Comparison of ENCODE assay signal across 10 mouse cellular contexts in the genomic region with DNA sequence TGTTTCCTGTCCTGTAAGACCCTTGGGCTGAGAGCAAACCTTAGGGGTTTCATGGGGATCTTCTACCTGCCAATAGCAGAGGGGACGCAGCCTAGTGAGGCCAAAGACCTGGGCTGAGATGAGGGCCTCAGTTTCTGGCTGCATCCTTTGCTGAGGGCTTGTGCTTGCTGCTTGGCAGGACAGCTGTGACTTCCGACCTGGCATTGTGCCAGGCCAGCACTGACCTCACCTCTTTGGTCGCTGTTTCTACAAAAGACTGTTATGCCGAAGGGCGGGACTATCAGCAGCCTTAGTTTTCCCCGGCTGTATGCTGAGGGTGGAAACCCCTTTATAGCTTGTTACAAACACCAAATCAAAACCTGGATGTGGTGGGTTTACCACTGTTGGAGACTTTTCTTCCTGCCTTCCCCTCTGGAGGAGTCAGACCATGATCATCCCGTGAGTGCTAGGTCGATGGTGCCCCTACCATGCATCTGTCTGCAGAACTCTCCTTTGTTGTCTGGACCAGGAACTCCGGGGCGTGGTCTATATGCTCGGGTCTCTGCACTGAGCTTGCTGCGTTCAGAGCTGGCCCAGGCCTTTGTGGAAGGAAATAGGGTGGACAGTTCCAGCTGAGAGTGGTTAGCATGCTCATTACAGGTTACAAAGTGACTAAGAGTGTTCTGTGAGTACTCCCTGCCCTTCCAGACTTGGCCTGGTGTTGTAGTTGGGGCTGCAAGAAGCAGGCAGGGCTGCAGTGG. TPM values are rescaled to one million over a fixed set of nuclear protein-coding genes. Genes with fewer than 3 reads are reported as not detected.
DNase-seq lines count a peak whose midpoint lies in the region; ATAC-seq and TF ChIP-seq lines count a peak whose summit lies in the region.
"Had no signal": no experiment of that assay in that cellular context is flagged by ENCODE, and none has a peak within 500 bp of the region (broad histone marks: within the 10 kb centered on the region; RNA-seq: fewer than 3 reads in every experiment).

No protein-coding gene starts in this region.

- H3K27ac ChIP-seq in kidney, embryonic 16.5 days (ENCODE audit: low read length) = no peak overlapping the region
- H3K27ac ChIP-seq in heart, embryonic 15.5 days = no peak overlapping the region; the same call in 1 of the 2 replicates
- no peak overlapping the region for H3K27ac ChIP-seq in lung, postnatal 0 days (ENCODE audit: low read length)

- TF ChIP-seq EP300 in lung, postnatal 0 days (IDR thresholded peaks at IDR 0.05) = no peak

- DNase-seq in adrenal gland, postnatal 10 days = peak; percentile 56
- DNase-seq in adrenal gland, adult 2 months = no peak
- no peak for DNase-seq in kidney, adult 9 months
- peak; percentile 46 for DNase-seq in lung, postnatal 0 days (ENCODE audit: low spot score)
- no peak for DNase-seq in cerebellum, adult 11-12 months
- no peak for DNase-seq in cerebellum, postnatal 25 days
- DNase-seq: cerebellum, adult 18-20 months had no signal

- no peak overlapping the region for H3K4me3 ChIP-seq in kidney, embryonic 16.5 days (ENCODE audit: low read length)
- H3K4me3 ChIP-seq in heart, embryonic 15.5 days = no peak overlapping the region
- no peak overlapping the region for H3K4me3 ChIP-seq in lung, postnatal 0 days (ENCODE audit: low read depth, low read length)

- TF ChIP-seq CTCF in lung, postnatal 0 days (IDR thresholded peaks at IDR 0.05) = no peak

- WGBS in kidney, embryonic 16.5 days = 64% methylated on average over 12 of the region's 12 CpGs
- WGBS in heart, embryonic 15.5 days = 45% methylated on average over 12 of the region's 12 CpGs
- 33% methylated on average over 12 of the region's 12 CpGs for WGBS in lung, postnatal 0 days

- H3K9ac ChIP-seq in kidney, embryonic 16.5 days (replicated peaks; ENCODE audit: low read length) = no peak overlapping the region
- H3K9ac ChIP-seq in heart, embryonic 15.5 days = no peak overlapping the region
- no peak overlapping the region for H3K9ac ChIP-seq in lung, postnatal 0 days (replicated peaks; ENCODE audit: low read depth)

- 0 out of 2 replicates have a peak, but pooled peaks have one; percentile 33 for ATAC-seq in kidney, embryonic 16.5 days (ENCODE audit: low FRiP score, low TSS enrichment)
- ATAC-seq in heart, embryonic 15.5 days (replicated peaks; ENCODE audit: insufficient number of reproducible peaks, insufficient read depth, low FRiP score, low read depth) = peak; percentile 21; the same call in 1 of the 2 replicates
- ATAC-seq in lung, postnatal 0 days = peak; percentile 76
- ATAC-seq: forebrain, embryonic 16.5 days had no signal

- H3K36me3 ChIP-seq in kidney, embryonic 16.5 days (ENCODE audit: insufficient read depth, low read length) = peaks cover 35% of the 10 kb centered on the region
- peaks cover 18% of the 10 kb centered on the region; the same call in 1 of the 2 replicates for H3K36me3 ChIP-seq in heart, embryonic 15.5 days
- peaks cover 7% of the 10 kb centered on the region; the same call in 1 of the 2 replicates for H3K36me3 ChIP-seq in lung, postnatal 0 days (ENCODE audit: insufficient read depth, low read length)

- H3K4me2 ChIP-seq in kidney, embryonic 16.5 days (replicated peaks; ENCODE audit: low read depth, low read length) = no peak overlapping the region
- no peak overlapping the region for H3K4me2 ChIP-seq in heart, embryonic 15.5 days
- H3K4me2 ChIP-seq in lung, postnatal 0 days (replicated peaks; ENCODE audit: low read depth, low read length) = no peak overlapping the region

- no peaks in the 10 kb centered on the region for H3K27me3 ChIP-seq in kidney, embryonic 16.5 days (ENCODE audit: insufficient read depth, low read length)
- H3K27me3 ChIP-seq in heart, embryonic 15.5 days = no peaks in the 10 kb centered on the region
- no peaks in the 10 kb centered on the region for H3K27me3 ChIP-seq in lung, postnatal 0 days (replicated peaks; ENCODE audit: insufficient read depth, low read length)

- H3K9me3 ChIP-seq in kidney, embryonic 16.5 days (ENCODE audit: low read length) = no peaks in the 10 kb centered on the region
- H3K9me3 ChIP-seq in heart, embryonic 15.5 days (replicated peaks) = no peaks in the 10 kb centered on the region
- no peaks in the 10 kb centered on the region for H3K9me3 ChIP-seq in lung, postnatal 0 days (ENCODE audit: low read length)

- H3K4me1 ChIP-seq in kidney, embryonic 16.5 days (ENCODE audit: insufficient read depth, low read length) = peaks cover 5% of the 10 kb centered on the region
- peaks cover 16% of the 10 kb centered on the region for H3K4me1 ChIP-seq in heart, embryonic 15.5 days (replicated peaks)
- peaks cover 4% of the 10 kb centered on the region; the same call in 1 of the 2 replicates for H3K4me1 ChIP-seq in lung, postnatal 0 days (ENCODE audit: insufficient read depth, low read depth, low read length)

RNA-seq across cellular contexts. Expression of a gene that starts 15.5 kb away (rescaled TPM):
- total RNA-seq in adrenal gland, postnatal 10 days (2021) = 10 to 100 TPM; 44.1 to 46.3 TPM
- 10 to 100 TPM; 34.0 to 38.5 TPM for total RNA-seq in adrenal gland, adult 2 months (2021)
- polyA plus RNA-seq in adrenal gland, adult 2 months (2012; rRNA removed) = 37.6 and 42.1 TPM in 2 replicates
- polyA plus RNA-seq in kidney, embryonic 16.5 days (2015; fragmentation: Nextera tagmentation; extraction: Ambion mirVana) = 202 and 212 TPM in 2 replicates
- polyA plus RNA-seq in heart, embryonic 15.5 days (2015; fragmentation: Nextera tagmentation; extraction: Ambion mirVana) = 119 and 157 TPM in 2 replicates
- polyA plus RNA-seq in lung, postnatal 0 days (2015; fragmentation: Nextera tagmentation; extraction: Ambion mirVana) = 45.7 and 51.2 TPM in 2 replicates

Comparison
In these comparisons a context has a peak if more than half of its experiments do, and no peak if none do; other contexts are left out.
1. DNase-seq: peak in adrenal gland, postnatal 10 days (single experiment) and lung, postnatal 0 days (single experiment); none in adrenal gland, adult 2 months (single experiment), kidney, adult 9 months (single experiment), cerebellum, adult 11-12 months (single experiment) and cerebellum, postnatal 25 days (0 of 2).
2. ATAC-seq: peak in every context shown above with its lines; median percentile 76 in lung, postnatal 0 days; 33 in kidney, embryonic 16.5 days; 21 in heart, embryonic 15.5 days.